Mouse (Mus musculus) embryonic stem cell, embryonic (primary cell): ENCODE measurements around the gene Fbxo17.

Experiments
- CTCF ChIA-PET, 4 experiments: fragments of 300-600 bp in 2 of 4; fragments of 350-600 bp in 2 of 4; sonication (Branson Sonifier 250); formaldehyde crosslinking; loops; one replicate each; lab custom pipeline; 2022; ENCODE audit warnings: inconsistent platforms in 2 of 4; lab: Charles Lee
- POLR2A ChIA-PET, 4 experiments: fragments of 300-600 bp in 2 of 4; fragments of 350-600 bp in 2 of 4; sonication (Branson Sonifier 250); formaldehyde crosslinking; loops; one replicate each; lab custom pipeline; 2022; ENCODE audit warnings: antibody characterized with exemption in 4 of 4, inconsistent platforms in 1 of 4; lab: Charles Lee

Gene Fbxo17

GRCm38 (mm10) chr7:28700269-28700668, 16.3 kb upstream of the Fbxo17 start:
- ChIA-PET CTCF (interaction anchor here in 2 of 4 experiments (0.6 to 1.2 kb wide), 4 partner anchors 21 to 1192 kb away, joined by 3 to 5 read pairs (median 3); partner anchors contain the start of genes Gmfg (in 1 of the 2), Pak4 (in 1 of the 2) and Samd4b (in 1 of the 2)), POLR2A (interaction anchor here (0.6 to 2.4 kb wide), 10 partner anchors 9 to 445 kb away, joined by 3 to 7 read pairs (median 4); partner anchors contain the start of gene Fbxo17 (in 1 of the 4))

GRCm38 (mm10) chr7:28701306-28701705, 15.3 kb upstream of the Fbxo17 start:
- ChIA-PET CTCF (interaction anchor here in 3 of 4 experiments (0.5 to 2.2 kb wide), 13 partner anchors 10 to 360 kb away, joined by 3 to 8 read pairs (median 3); partner anchors contain the start of genes Mrps12 (in 1 of the 3), Pak4 (in 1 of the 3), Samd4b (in 1 of the 3) and Sars2 (in 1 of the 3)), POLR2A (interaction anchor here in 3 of 4 experiments (0.7 to 7.2 kb wide), 15 partner anchors 8 to 45 kb away, joined by 3 to 77 read pairs (median 4); partner anchors contain the start of genes Fbxo17 (in 1 of the 3), Fbxo27 (in 1 of the 3) and Sars2 (in 1 of the 3))

GRCm38 (mm10) chr7:28702601-28703143, 13.9 kb upstream of the Fbxo17 start:
- POLR2A ChIA-PET: interaction anchor here in 2 of 4 experiments (0.7 to 7.2 kb wide), 6 partner anchors 9 to 39 kb away, joined by 3 to 77 read pairs (median 4); partner anchors contain the start of genes Fbxo27 (in 2 of the 2) and Sars2 (in 1 of the 2)
- CTCF ChIA-PET: interaction anchor here in 1 of 4 experiments (0.7 to 2.2 kb wide), 2 partner anchors 27 to 56 kb away, joined by 4 to 8 read pairs; no protein-coding TSS in a partner anchor

GRCm38 (mm10) chr7:28709454-28709853, 7.2 kb upstream of the Fbxo17 start:
- POLR2A ChIA-PET: interaction anchor here (0.5 to 4.2 kb wide), 17 partner anchors 8 to 130 kb away, joined by 3 to 44 read pairs (median 4); partner anchors contain the start of genes Fbxo27 (in 2 of the 4), Fbxo17 (in 1 of the 4), Mrps12 (in 1 of the 4) and Sars2 (in 1 of the 4)
- CTCF ChIA-PET: interaction anchor here in 2 of 4 experiments (0.6 to 0.9 kb wide), 2 partner anchors 10 to 587 kb away, joined by 3 to 4 read pairs; no protein-coding TSS in a partner anchor

GRCm38 (mm10) chr7:28710962-28711361, 5.6 kb upstream of the Fbxo17 start:
- ChIA-PET POLR2A (interaction anchor here in 2 of 4 experiments (0.6 to 3.0 kb wide), 18 partner anchors 8 to 318 kb away, joined by 3 to 19 read pairs (median 3); partner anchors contain the start of genes Fbxo27 (in 1 of the 2), Med29 (in 1 of the 2), Mrps12 (in 1 of the 2) and Paf1 (in 1 of the 2)), CTCF (interaction anchor here (0.5 to 1.7 kb wide), 22 partner anchors 9 to 1291 kb away, joined by 3 to 10 read pairs (median 4); partner anchors contain the start of genes Mrps12 (in 2 of the 4), Sars2 (in 2 of the 4), Dll3 (in 1 of the 4) and Eif3k (in 1 of the 4))

- POLR2A ChIA-PET: interaction anchor here in 3 of 4 experiments (0.5 to 5.9 kb wide), 20 partner anchors 8 to 96 kb away, joined by 3 to 77 read pairs (median 4); partner anchors contain the start of genes Fbxo27 (in 1 of the 3), Mrps12 (in 1 of the 3), Sars2 (in 1 of the 3) and Sirt2 (in 1 of the 3)
- CTCF ChIA-PET: interaction anchor here in 2 of 4 experiments (0.5 to 2.1 kb wide), 7 partner anchors 14 to 223 kb away, joined by 3 to 6 read pairs (median 3); partner anchors contain the start of genes Mrps12 (in 1 of the 2) and Sars2 (in 1 of the 2)
Observed at GRCm38 (mm10) chr7:28714667-28715066, 1.9 kb upstream of the Fbxo17 start.

GRCm38 (mm10) chr7:28715598-28715997, 1.0 kb upstream of the Fbxo17 start:
- ChIA-PET POLR2A (interaction anchor here (0.6 to 5.9 kb wide), 26 partner anchors 7 to 1186 kb away, joined by 3 to 77 read pairs (median 6); partner anchors contain the start of genes Fbxo27 (in 1 of the 4), Mrps12 (in 1 of the 4) and Sars2 (in 1 of the 4)), CTCF (interaction anchor here in 2 of 4 experiments (0.6 to 2.1 kb wide), 6 partner anchors 12 to 70 kb away, joined by 3 to 9 read pairs (median 4); partner anchors contain the start of genes Mrps12 (in 1 of the 2) and Sars2 (in 1 of the 2))

- CTCF ChIA-PET: interaction anchor here in 3 of 4 experiments (0.6 to 1.6 kb wide), 4 partner anchors 24 to 71 kb away, joined by 3 to 7 read pairs (median 5); partner anchors contain the start of genes Mrps12 (in 2 of the 3) and Sars2 (in 2 of the 3)
- POLR2A ChIA-PET: interaction anchor here in 3 of 4 experiments (0.5 to 5.9 kb wide), 26 partner anchors 9 to 1480 kb away, joined by 3 to 77 read pairs (median 4); partner anchors contain the start of genes Mrps12 (in 2 of the 3), Sars2 (in 2 of the 3), Acp7 (in 1 of the 3) and Fbxo27 (in 1 of the 3)
Observed at GRCm38 (mm10) chr7:28717726-28718125, 1.1 kb downstream of the Fbxo17 start.

GRCm38 (mm10) chr7:28719159-28719558, 2.6 kb downstream of the Fbxo17 start:
- ChIA-PET POLR2A (interaction anchor here in 3 of 4 experiments (0.6 to 5.1 kb wide), 37 partner anchors 8 to 1374 kb away, joined by 3 to 44 read pairs (median 4); partner anchors contain the start of genes Fbxo27 (in 1 of the 3), Mrps12 (in 1 of the 3) and Sars2 (in 1 of the 3)), CTCF (interaction anchor here (0.5 to 1.7 kb wide), 9 partner anchors 8 to 149 kb away, joined by 3 to 5 read pairs (median 3); partner anchors contain the start of genes Mrps12 (in 1 of the 4) and Sars2 (in 1 of the 4))

- ChIA-PET CTCF (interaction anchor here (0.5 to 1.7 kb wide), 8 partner anchors 9 to 151 kb away, joined by 3 to 5 read pairs (median 3); no protein-coding TSS in a partner anchor), POLR2A (interaction anchor here in 3 of 4 experiments (0.6 to 5.1 kb wide), 28 partner anchors 8 to 699 kb away, joined by 3 to 44 read pairs (median 4); partner anchors contain the start of genes Fbxo27 (in 1 of the 3), Mrps12 (in 1 of the 3) and Sars2 (in 1 of the 3))
Observed at GRCm38 (mm10) chr7:28719650-28720049, 3.0 kb downstream of the Fbxo17 start.

- POLR2A ChIA-PET: interaction anchor here in 2 of 4 experiments (0.8 to 1.6 kb wide), 10 partner anchors 10 to 61 kb away, joined by 3 to 8 read pairs (median 4); partner anchors contain the start of gene Fbxo27 (in 1 of the 2)
Observed at GRCm38 (mm10) chr7:28720753-28721537, 4.3 kb downstream of the Fbxo17 start.

GRCm38 (mm10) chr7:28722079-28722478, 5.5 kb downstream of the Fbxo17 start:
- POLR2A ChIA-PET: interaction anchor here in 1 of 4 experiments (1.4 kb wide), 2 partner anchors 8 to 21 kb away, joined by 3 read pairs; no protein-coding TSS in a partner anchor
- CTCF ChIA-PET: no interaction called here

More at GRCm38 (mm10) chr7:28720753-28721537, 4.3 kb downstream of the Fbxo17 start:
- CTCF ChIA-PET: interaction anchor here in 2 of 4 experiments (0.6 to 1.7 kb wide), 5 partner anchors 10 to 551 kb away, joined by 3 to 7 read pairs (median 4); no protein-coding TSS in a partner anchor

GRCm38 (mm10) chr7:28724613-28725012, 8.0 kb downstream of the Fbxo17 start:
- ChIA-PET CTCF (interaction anchor here (0.5 to 1.1 kb wide), 5 partner anchors 14 to 123 kb away, joined by 3 to 4 read pairs (median 4); partner anchors contain the start of genes Mrps12 (in 1 of the 4) and Sars2 (in 1 of the 4)), POLR2A (interaction anchor here in 3 of 4 experiments (0.6 to 2.8 kb wide), 19 partner anchors 8 to 286 kb away, joined by 3 to 10 read pairs (median 3); partner anchors contain the start of genes Eif3k (in 1 of the 3), Fbxo17 (in 1 of the 3), Fbxo27 (in 1 of the 3) and Map4k1 (in 1 of the 3))

- CTCF ChIA-PET: interaction anchor here in 1 of 4 experiments (1.4 kb wide), 1 partner anchor 129 kb away, joined by 5 read pairs; the partner anchor contains the start of genes Pak4 and Samd4b
- POLR2A ChIA-PET: interaction anchor here in 1 of 4 experiments (1.1 to 1.9 kb wide), 3 partner anchors 9 to 51 kb away, joined by 3 to 5 read pairs (median 4); no protein-coding TSS in a partner anchor
Observed at GRCm38 (mm10) chr7:28726600-28726999, 10.0 kb downstream of the Fbxo17 start.

- ChIA-PET CTCF (interaction anchor here (0.6 to 1.8 kb wide), 19 partner anchors 8 to 1220 kb away, joined by 3 to 10 read pairs (median 4); partner anchors contain the start of genes Fbxo17 (in 1 of the 4), Gmfg (in 1 of the 4), Mrps12 (in 1 of the 4) and Pak4 (in 1 of the 4)), POLR2A (interaction anchor here (0.5 to 2.0 kb wide), 20 partner anchors 9 to 665 kb away, joined by 3 to 11 read pairs (median 3); partner anchors contain the start of genes Mrps12 (in 2 of the 4), Sars2 (in 2 of the 4), Fbxo17 (in 1 of the 4) and Pak4 (in 1 of the 4))
Observed at GRCm38 (mm10) chr7:28727649-28728340, 11.2 kb downstream of the Fbxo17 start.
